8 mouse cellular contexts compared by ENCODE assay signal in the genomic region with DNA sequence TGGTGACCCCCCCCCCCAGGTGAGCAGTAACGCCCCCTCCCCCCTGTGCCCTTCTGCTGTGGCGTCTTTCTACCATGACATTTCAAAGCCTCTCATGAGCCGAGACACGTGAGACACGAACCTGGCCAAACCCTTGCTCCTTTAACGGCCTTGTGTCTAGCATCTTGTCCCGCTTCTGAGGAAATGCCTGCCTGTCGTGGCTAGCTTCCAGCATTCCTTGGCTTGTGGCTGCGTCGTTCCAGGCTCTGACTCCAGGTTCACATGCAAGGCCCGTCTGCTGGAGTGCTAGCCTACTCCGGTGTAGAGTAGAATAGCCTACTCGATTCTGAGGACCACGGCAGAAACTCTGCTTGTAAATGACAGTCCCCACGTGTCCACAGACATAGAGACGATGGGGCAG.
DNase-seq lines count a peak whose midpoint lies in the region; ATAC-seq and TF ChIP-seq lines count a peak whose summit lies in the region.

No protein-coding gene starts in this region.

- no peak for TF ChIP-seq CTCF in layer of hippocampus, adult 2 months (conservative IDR thresholded peaks at IDR 0.05)

- H3K4me2 ChIP-seq in heart, embryonic 11.5 days, result no peak overlapping the region

- 35% methylated on average over 16 of the region's 16 CpGs for WGBS in heart, embryonic 11.5 days (ENCODE audit: insufficient replicate concordance)

- no peak overlapping the region for H3K9ac ChIP-seq in heart, embryonic 11.5 days (ENCODE audit: low read depth, low read length)

- peak; percentile 98 for DNase-seq in heart, adult 11 months
- DNase-seq in adipocyte (ENCODE audit: low spot score), result peak; percentile 73
- DNase-seq in gastrocnemius, adult 18-20 months (ENCODE audit: low spot score), result peak; percentile 88
- peak; percentile 87 to 88 for DNase-seq in kidney, adult 8-10 months
- peak; percentile 77 for DNase-seq in lung, postnatal 14 days
- DNase-seq in natural killer cell, adult 2 months (ENCODE audit: low spot score in 2 of 2), result no peak
- DNase-seq in layer of hippocampus, adult 2 months (ENCODE audit: low spot score in 2 of 2), result no peak

- no peak for ATAC-seq in heart, embryonic 11.5 days (replicated peaks; ENCODE audit: insufficient number of reproducible peaks, low FRiP score, low TSS enrichment)

- H3K36me3 ChIP-seq in heart, embryonic 11.5 days (ENCODE audit: control insufficient read depth, insufficient read depth, low read length), result no peaks in the 10 kb centered on the region

- peaks cover 76% of the 10 kb centered on the region for H3K4me1 ChIP-seq in heart, embryonic 11.5 days (ENCODE audit: control insufficient read depth, insufficient read depth, low read length)

- no peaks in the 10 kb centered on the region for H3K9me3 ChIP-seq in heart, embryonic 11.5 days (replicated peaks; ENCODE audit: control insufficient read depth, low read length)

- H3K27me3 ChIP-seq in heart, embryonic 11.5 days (ENCODE audit: control insufficient read depth, insufficient read depth, low read length), result no peaks in the 10 kb centered on the region

- no peak overlapping the region for H3K4me3 ChIP-seq in heart, embryonic 11.5 days (ENCODE audit: low read depth, low read length)
- H3K4me3 ChIP-seq in layer of hippocampus, adult 2 months, result no peak overlapping the region

- no peak overlapping the region for H3K27ac ChIP-seq in heart, embryonic 11.5 days (ENCODE audit: low read depth, low read length)
- no peak overlapping the region for H3K27ac ChIP-seq in layer of hippocampus, adult 2 months

Comparison
In these comparisons a context has a peak if more than half of its experiments do, and no peak if none do; other contexts are left out.
1. DNase-seq: peak in heart, adult 11 months (single experiment), adipocyte (single experiment), gastrocnemius, adult 18-20 months (single experiment), kidney, adult 8-10 months (2 of 2) and lung, postnatal 14 days (single experiment); none in natural killer cell, adult 2 months (0 of 2) and layer of hippocampus, adult 2 months (0 of 2).